Mouse (Mus musculus) heart, postnatal 0 days (tissue): ENCODE results near the gene Nsl1. TPM values are rescaled to one million over a fixed set of nuclear protein-coding genes. Genes with fewer than 3 reads are reported as not detected.

Experiments used
- ATAC-seq: fragments of 200-750 bp; cut with Nextera tagmentation; 2 replicates; pipeline ENCODE4 v1.8.0; 2017; ENCODE audit warnings: low read depth, moderate number of reproducible peaks, moderate library complexity; ENCODE audit not compliant: insufficient read depth
- DNase-seq: peaks from one replicate; pipeline ENCODE4 v3.0.0-alpha.2; 2016; ENCODE audit warnings: low spot score
- H3K27ac ChIP-seq: fragments of 300-500 bp; sonication (generic); 2 replicates; pipeline ENCODE4 v1.5.1; 2014; ENCODE audit warnings: low read depth, mild to moderate bottlenecking
- H3K27me3 ChIP-seq: fragments of 300-500 bp; sonication (generic); 2 replicates; pipeline ENCODE4 v1.6.1; 2014; ENCODE audit warnings: low read length, mixed read lengths; ENCODE audit not compliant: control insufficient read depth, insufficient read depth
- H3K36me3 ChIP-seq: fragments of 300-500 bp; sonication (generic); replicated peaks from 2 replicates; pipeline ENCODE4 v1.6.1; 2014; ENCODE audit warnings: low read length, mixed read lengths; ENCODE audit not compliant: control insufficient read depth, insufficient read depth
- H3K4me1 ChIP-seq: fragments of 300-500 bp; sonication (generic); 2 replicates; pipeline ENCODE4 v1.6.1; 2014; ENCODE audit warnings: antibody characterized with exemption; ENCODE audit not compliant: control insufficient read depth, insufficient read depth
- H3K4me2 ChIP-seq: fragments of 300-500 bp; sonication (generic); 2 replicates; pipeline ENCODE4 v1.6.1; 2014; ENCODE audit warnings: low read depth, mild to moderate bottlenecking, low read length, moderate library complexity
- H3K4me3 ChIP-seq: fragments of 300-500 bp; sonication (generic); 2 replicates; pipeline ENCODE4 v1.5.1; 2014; ENCODE audit warnings: low read depth, low read length
- H3K9ac ChIP-seq: fragments of 300-500 bp; sonication (generic); replicated peaks from 2 replicates; pipeline ENCODE4 v1.6.1; 2014; ENCODE audit warnings: low read depth, low read length, mixed read lengths
- H3K9me3 ChIP-seq: fragments of 300-500 bp; sonication (generic); replicated peaks from 2 replicates; pipeline ENCODE4 v1.6.1; 2016; ENCODE audit warnings: low read length; ENCODE audit not compliant: control insufficient read depth
- CTCF ChIP-seq: IDR thresholded peaks from 2 replicates; pipeline ENCODE4 v1.5.1; 2016; ENCODE audit warnings: antibody characterized with exemption, control low read depth, low read depth
- EP300 ChIP-seq: IDR thresholded peaks from 2 replicates; pipeline ENCODE4 v1.6.1; 2016; ENCODE audit warnings: antibody characterized with exemption, low read depth
- WGBS: fragments of 180-500 bp; shearing (Covaris S2); extraction: QIAGEN DNeasy Blood & Tissue Kit; methylation state at CpG from one replicate; pipeline ENCODE4 v1.1.7; 2014; 5-methylcytosine and 5-hydroxymethylcytosine counted together
- polyA plus RNA-seq: library from polyadenylated mRNA; unstranded; fragments of >200 nt; fragmentation: Nextera tagmentation; extraction: Ambion mirVana; gene quantifications from 2 replicates; pipeline ENCODE4 v1.2.1, GENCODE M21; 2015
- total RNA-seq: library from RNA; depleted of rRNA; stranded (reverse); fragments of >200 nt; gene quantifications from 2 replicates; pipeline ENCODE4 v1.2.3, GENCODE M21; 2014; ENCODE audit warnings: low replicate concordance

Nsl1 gene
- total and polyA plus RNA-seq, 2 experiments from 2014 or later: 3.0 to 3.5 TPM

- Histone ChIP-seq H3K4me1 (no peaks in the 10 kb centered on the region), H3K27ac (no peak overlapping the region), H3K9ac (no peak overlapping the region), H3K27me3 (no peaks in the 10 kb centered on the region), H3K4me2 (no peak overlapping the region), H3K9me3 (no peaks in the 10 kb centered on the region), H3K4me3 (no peak overlapping the region), H3K36me3 (no peaks in the 10 kb centered on the region)
- TF ChIP-seq CTCF: no peak
- no peak for TF ChIP-seq EP300
- DNase-seq (no peak), ATAC-seq (no peak)
- 36% methylated on average over 4 of the region's 4 CpGs for WGBS
These were observed 27.2 kb upstream of the Nsl1 start for GRCm38 (mm10) chr1:191035649-191036048.

GRCm38 (mm10) chr1:191036554-191037334 lies 26.1 kb upstream of the Nsl1 start, which contains the start of gene Spata45:
TSS of gene Spata45 (plus strand) at chr1:191036639.
- no peak for TF ChIP-seq CTCF
- Histone ChIP-seq H3K9me3 (no peaks in the 10 kb centered on the region), H3K27me3 (no peaks in the 10 kb centered on the region), H3K4me3 (no peak within 1 kb of the TSS), H3K27ac (no peak within 1 kb of the TSS), H3K36me3 (no peaks in the 10 kb centered on the region), H3K4me2 (no peak within 1 kb of the TSS), H3K9ac (no peak within 1 kb of the TSS), H3K4me1 (no peaks in the 10 kb centered on the region)
- DNase-seq (no peak), ATAC-seq (no peak)
- WGBS: 59% methylated on average over 6 of the region's 6 CpGs

- Histone ChIP-seq H3K9me3 (no peaks in the 10 kb centered on the region), H3K27ac (no peak overlapping the region), H3K36me3 (no peaks in the 10 kb centered on the region), H3K4me2 (no peak overlapping the region), H3K27me3 (no peaks in the 10 kb centered on the region), H3K4me1 (no peaks in the 10 kb centered on the region), H3K4me3 (no peak overlapping the region), H3K9ac (no peak overlapping the region)
- TF ChIP-seq CTCF (no peak), EP300 (no peak)
- 84% methylated on average over 4 of the region's 4 CpGs for WGBS
- ATAC-seq: no peak
- no peak for DNase-seq
These were observed 24.8 kb upstream of the Nsl1 start for GRCm38 (mm10) chr1:191037999-191038398.

GRCm38 (mm10) chr1:191041352-191041751 lies 21.5 kb upstream of the Nsl1 start:
- Histone ChIP-seq H3K36me3 (no peaks in the 10 kb centered on the region; the same call in 1 of the 2 replicates), H3K4me3 (no peak overlapping the region), H3K4me1 (no peaks in the 10 kb centered on the region), H3K27ac (no peak overlapping the region), H3K9me3 (no peaks in the 10 kb centered on the region), H3K27me3 (no peaks in the 10 kb centered on the region), H3K4me2 (no peak overlapping the region), H3K9ac (no peak overlapping the region)
- TF ChIP-seq EP300 (no peak), CTCF (no peak)
- DNase-seq (no peak), ATAC-seq (no peak)

- no peak overlapping the region for H3K4me3 ChIP-seq
- no peak for DNase-seq
- TF ChIP-seq CTCF: no peak
- no peak for TF ChIP-seq EP300
- H3K4me1 ChIP-seq: no peaks in the 10 kb centered on the region
- H3K27ac ChIP-seq: no peak overlapping the region
- H3K9me3 ChIP-seq: no peaks in the 10 kb centered on the region
- H3K9ac ChIP-seq: no peak overlapping the region
- WGBS: 85% methylated on average over 5 of the region's 5 CpGs
- ATAC-seq: no peak
- no peaks in the 10 kb centered on the region for H3K27me3 ChIP-seq
- H3K4me2 ChIP-seq: no peak overlapping the region
- H3K36me3 ChIP-seq: no peaks in the 10 kb centered on the region; the same call in 1 of the 2 replicates
These were observed 20.7 kb upstream of the Nsl1 start for GRCm38 (mm10) chr1:191042106-191042505.

- DNase-seq: no peak
These were observed 20.1 kb upstream of the Nsl1 start for GRCm38 (mm10) chr1:191042688-191043087.

More at GRCm38 (mm10) chr1:191042688-191043087, 20.1 kb upstream of the Nsl1 start:
- no peaks in the 10 kb centered on the region for H3K4me1 ChIP-seq
- WGBS: 57% methylated on average over 3 of the region's 3 CpGs
- no peak for ATAC-seq
- H3K9me3 ChIP-seq: no peaks in the 10 kb centered on the region
- H3K27ac ChIP-seq: no peak overlapping the region
- H3K4me3 ChIP-seq: no peak overlapping the region
- TF ChIP-seq EP300: no peak
- no peak for TF ChIP-seq CTCF
- H3K4me2 ChIP-seq: no peak overlapping the region
- H3K27me3 ChIP-seq: no peaks in the 10 kb centered on the region
- no peaks in the 10 kb centered on the region; the same call in 1 of the 2 replicates for H3K36me3 ChIP-seq
- no peak overlapping the region for H3K9ac ChIP-seq
